Mouse (Mus musculus) MEL (cell line): ENCODE results near the gene Tlk1. TPM values are rescaled to one million over a fixed set of nuclear protein-coding genes. Genes with fewer than 3 reads are reported as not detected.

Experiments
- DNase-seq: peaks from one replicate; pipeline ENCODE4 v3.0.0; 2011; ENCODE audit warnings: low read depth, low spot score
- H3K27ac ChIP-seq: 2 replicates; pipeline ENCODE4 v1.5.1; 2012; ENCODE audit warnings: low read depth, mild to moderate bottlenecking, control low read depth, low read length, moderate library complexity; ENCODE audit not compliant: control insufficient read depth
- H3K27me3 ChIP-seq, 2 experiments: fragments of 150-350 bp in 1 of 2; sonication (generic) in 1 of 2; 2 replicates each; pipeline ENCODE4 v1.6.1; 2012; ENCODE audit warnings: low read length in 2 of 2, mild to moderate bottlenecking in 2 of 2, improper control_type of control experiment in 1 of 2, moderate library complexity in 1 of 2; ENCODE audit not compliant: insufficient read depth in 2 of 2, control insufficient read depth in 1 of 2
- H3K36me3 ChIP-seq, 2 experiments: 2 replicates each; pipeline ENCODE4 v1.6.1; 2012 to 2014; ENCODE audit warnings: low read length in 2 of 2, improper control_type of control experiment in 1 of 2, inconsistent platforms in 1 of 2, mild to moderate bottlenecking in 1 of 2; ENCODE audit not compliant: insufficient read depth in 2 of 2, control insufficient read depth in 1 of 2
- H3K4me1 ChIP-seq, 2 experiments: fragments of 150-350 bp in 1 of 2; sonication (generic) in 1 of 2; 2 replicates each; pipeline ENCODE4 v1.6.1; 2012; ENCODE audit warnings: low read length in 2 of 2, improper control_type of control experiment in 1 of 2, mild to moderate bottlenecking in 1 of 2; ENCODE audit not compliant: insufficient read depth in 2 of 2, control insufficient read depth in 1 of 2
- H3K4me3 ChIP-seq, 2 experiments: fragments of 150-350 bp in 1 of 2; sonication (generic) in 1 of 2; 2 replicates each; pipeline ENCODE4 v1.5.1; 2012; ENCODE audit warnings: low read depth in 2 of 2, low read length in 2 of 2, mild to moderate bottlenecking in 2 of 2, moderate library complexity in 2 of 2, control low read depth in 1 of 2, improper control_type of control experiment in 1 of 2; ENCODE audit not compliant: control insufficient read depth in 1 of 2, insufficient read depth in 1 of 2
- H3K79me2 ChIP-seq: 2 replicates; pipeline ENCODE4 v1.6.1; 2012; ENCODE audit warnings: mild to moderate bottlenecking, low read length, moderate library complexity; ENCODE audit not compliant: control insufficient read depth, poor library complexity, insufficient read depth
- H3K9ac ChIP-seq: 2 replicates; pipeline ENCODE4 v1.6.1; 2012; ENCODE audit warnings: low read depth, mild to moderate bottlenecking, control low read depth, low read length, moderate library complexity; ENCODE audit not compliant: control insufficient read depth, poor library complexity, severe bottlenecking
- H3K9me3 ChIP-seq: fragments of 150-350 bp; sonication (generic); replicated peaks from 2 replicates; pipeline ENCODE4 v1.6.1; 2012; ENCODE audit warnings: mild to moderate bottlenecking, low read length, improper control_type of control experiment, moderate library complexity; ENCODE audit not compliant: insufficient read depth
- CHD2 ChIP-seq: IDR thresholded peaks from 2 replicates; pipeline ENCODE4 v1.6.1; 2011; ENCODE audit warnings: low read length, improper control_type of control experiment
- ETS1 ChIP-seq: IDR thresholded peaks from 2 replicates; pipeline ENCODE4 v1.6.1; 2012; ENCODE audit warnings: low read depth, mild to moderate bottlenecking, inconsistent platforms, low read length, improper control_type of control experiment, moderate library complexity
- JUND ChIP-seq: IDR thresholded peaks from 2 replicates; pipeline ENCODE4 v1.6.1; 2011; ENCODE audit warnings: low read depth, mild to moderate bottlenecking, improper control_type of control experiment, low read length
- KAT2A ChIP-seq: conservative IDR thresholded peaks from 2 replicates; pipeline ENCODE4 v1.6.1; 2012; ENCODE audit warnings: low read depth, low read length, improper control_type of control experiment, inconsistent platforms
- MAX ChIP-seq: IDR thresholded peaks from 2 replicates; pipeline ENCODE4 v1.6.1; 2011; ENCODE audit warnings: low read length, improper control_type of control experiment
- MYB ChIP-seq: IDR thresholded peaks from 2 replicates; pipeline ENCODE4 v1.6.1; 2011; ENCODE audit warnings: mild to moderate bottlenecking, low read depth, low read length, improper control_type of control experiment
- MYC ChIP-seq: IDR thresholded peaks from 2 replicates; pipeline ENCODE4 v1.6.1; 2011; ENCODE audit warnings: low read depth, mild to moderate bottlenecking, low read length, improper control_type of control experiment, moderate library complexity
- USF1 ChIP-seq: IDR thresholded peaks from 2 replicates; pipeline ENCODE4 v1.6.1; 2014; ENCODE audit warnings: low read depth, mild to moderate bottlenecking, inconsistent platforms, low read length, improper control_type of control experiment, moderate library complexity
- ZNF384 ChIP-seq: IDR thresholded peaks from 2 replicates; pipeline ENCODE4 v1.6.1; 2012; ENCODE audit warnings: low read depth, mild to moderate bottlenecking, inconsistent platforms, low read length, improper control_type of control experiment
- polyA plus RNA-seq, 2 experiments: library from polyadenylated mRNA; stranded (reverse) in 1 of 2; unstranded in 1 of 2; fragments of >175 nt in 1 of 2; fragments of >200 nt in 1 of 2; gene quantifications; 2 replicates each; pipeline versions ENCODE4 v1.2.1 to v1.2.4; 2012; ENCODE audit warnings: low replicate concordance in 2 of 2, low read depth in 1 of 2; ENCODE audit not compliant: insufficient read length in 2 of 2, insufficient read depth in 1 of 2, missing spikeins in 1 of 2
- total RNA-seq: library from RNA; depleted of rRNA; stranded (reverse); fragments of 300-350 nt; gene quantifications from 2 replicates; pipeline ENCODE4 v1.2.3, GENCODE M21; 2012

The Tlk1 gene
- total and polyA plus RNA-seq, 3 experiments, result 20.5 to 57.0 (median 56.6) TPM

DNA sequence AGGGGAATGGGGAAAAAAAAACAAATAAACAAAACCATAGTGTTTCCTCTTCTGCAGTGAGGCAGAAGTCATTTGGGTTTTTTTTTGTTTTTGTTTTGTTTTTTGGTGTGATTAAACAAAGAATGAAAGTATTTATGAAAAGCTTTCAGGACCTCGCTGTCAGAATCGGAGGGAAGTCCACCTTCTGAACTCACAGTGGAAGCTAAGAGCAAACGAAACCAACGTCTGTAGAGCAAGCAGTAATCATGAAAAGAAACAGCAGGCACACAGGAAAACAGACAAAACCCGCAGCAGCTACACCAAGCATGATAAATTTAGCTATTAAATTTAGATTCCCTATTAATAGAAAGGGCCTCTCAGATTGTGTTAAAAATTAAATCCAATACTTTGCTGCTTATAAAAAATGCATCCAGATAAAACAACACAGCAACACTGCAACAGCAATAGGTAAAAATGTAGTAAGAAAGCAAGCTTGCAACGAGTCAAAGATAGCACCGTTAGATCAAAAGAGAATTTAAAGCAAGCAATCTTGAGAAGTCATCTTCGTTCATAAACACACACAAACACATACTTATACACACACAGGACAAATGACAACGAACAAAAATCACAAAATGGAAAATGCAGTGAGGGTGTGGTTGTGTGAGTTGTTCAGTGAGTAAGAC is 10.2 kb upstream of the Tlk1 start:
- no peak for DNase-seq
- Histone ChIP-seq H3K4me1 (peaks cover 0 to 15% of the 10 kb centered on the region in 2 experiments; a peak in 2 of 4 replicates), H3K27ac (no peak overlapping the region), H3K36me3 (peaks cover 0 to 7% of the 10 kb centered on the region in 2 experiments; a peak in 2 of 4 replicates), H3K9me3 (no peaks in the 10 kb centered on the region), H3K4me3 (no peak overlapping the region), H3K79me2 (no peaks in the 10 kb centered on the region), H3K27me3 (no peaks in the 10 kb centered on the region), H3K9ac (no peak overlapping the region)
- no peak for TF ChIP-seq KAT2A
- TF ChIP-seq ETS1, result no peak

DNA sequence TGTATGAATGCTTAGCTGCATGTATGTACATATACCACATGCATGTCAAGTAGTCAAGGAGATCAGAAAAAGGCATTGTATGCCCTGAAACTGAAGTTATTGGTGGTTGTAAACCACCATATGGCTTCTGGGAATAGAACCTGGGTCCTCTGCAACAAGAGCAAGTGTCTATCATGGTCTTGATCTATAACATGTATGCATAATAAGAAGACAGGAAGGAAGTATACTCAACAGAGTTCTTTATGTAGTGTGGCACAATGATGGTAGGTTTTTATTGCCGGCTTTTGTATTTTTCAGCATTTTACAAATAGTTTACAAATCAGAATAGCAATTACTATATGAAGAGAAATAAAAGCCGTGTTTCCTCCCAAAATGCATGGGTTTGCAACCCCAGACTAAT is 9.7 kb upstream of the Tlk1 start:
- no peak for DNase-seq
- H3K36me3 ChIP-seq, result peaks cover 0 to 13% of the 10 kb centered on the region in 2 experiments; a peak in 2 of 4 replicates
- no peak overlapping the region for H3K4me3 ChIP-seq
- H3K9ac ChIP-seq, result no peak overlapping the region
- TF ChIP-seq JUND (no peak), USF1 (no peak), CHD2 (no peak), MYC (no peak), ZNF384 (no peak), MAX (no peak)
- no peaks in the 10 kb centered on the region for H3K27me3 ChIP-seq
- H3K9me3 ChIP-seq, result no peaks in the 10 kb centered on the region
- no peak overlapping the region for H3K27ac ChIP-seq
- H3K4me1 ChIP-seq, result peaks cover 3 to 20% of the 10 kb centered on the region in 2 experiments; a peak in 3 of 4 replicates
- H3K79me2 ChIP-seq, result no peaks in the 10 kb centered on the region

DNA sequence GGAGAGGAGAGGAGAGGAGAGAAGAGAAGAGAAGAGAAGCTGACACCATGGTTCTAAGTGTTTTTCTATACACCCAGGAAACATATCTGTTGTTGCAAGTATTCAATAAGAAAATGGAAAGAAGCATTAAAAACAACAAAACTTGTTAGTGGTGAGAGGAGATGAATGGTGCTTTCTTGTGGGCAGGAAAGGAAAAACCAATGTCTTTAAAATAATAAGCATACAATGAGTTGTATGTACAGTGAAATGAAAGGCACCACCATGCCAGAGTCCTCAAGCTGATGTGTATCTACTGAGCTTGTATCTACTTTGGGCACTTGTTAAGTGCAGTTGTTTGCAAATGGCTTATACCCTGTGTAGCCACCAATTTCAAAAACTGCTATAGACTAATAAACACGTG is 7.7 kb upstream of the Tlk1 start:
- H3K9me3 ChIP-seq, result no peaks in the 10 kb centered on the region
- H3K4me3 ChIP-seq, result no peak overlapping the region
- TF ChIP-seq MYC (no peak), MYB (no peak)
- H3K27me3 ChIP-seq, result no peaks in the 10 kb centered on the region
- DNase-seq, result no peak
- peaks cover 5 to 26% of the 10 kb centered on the region in 2 experiments; a peak in 3 of 4 replicates for H3K4me1 ChIP-seq
- no peak overlapping the region for H3K27ac ChIP-seq
- H3K9ac ChIP-seq, result no peak overlapping the region
- no peaks in the 10 kb centered on the region for H3K79me2 ChIP-seq
- H3K36me3 ChIP-seq, result peaks cover 0 to 20% of the 10 kb centered on the region in 2 experiments; a peak in 2 of 4 replicates
